Mouse (Mus musculus): Measurements from ENCODE around the gene Fbxl13. TPM values are rescaled to one million over a fixed set of nuclear protein-coding genes. Genes with fewer than 3 reads are reported as not detected.
A peak's percentile ranks its signal among the peaks of the same experiment; 100 is the strongest.

Gene Fbxl13
- total and polyA plus RNA-seq, 3 experiments: 0.14 to 0.30 (median 0.19) TPM

DNA sequence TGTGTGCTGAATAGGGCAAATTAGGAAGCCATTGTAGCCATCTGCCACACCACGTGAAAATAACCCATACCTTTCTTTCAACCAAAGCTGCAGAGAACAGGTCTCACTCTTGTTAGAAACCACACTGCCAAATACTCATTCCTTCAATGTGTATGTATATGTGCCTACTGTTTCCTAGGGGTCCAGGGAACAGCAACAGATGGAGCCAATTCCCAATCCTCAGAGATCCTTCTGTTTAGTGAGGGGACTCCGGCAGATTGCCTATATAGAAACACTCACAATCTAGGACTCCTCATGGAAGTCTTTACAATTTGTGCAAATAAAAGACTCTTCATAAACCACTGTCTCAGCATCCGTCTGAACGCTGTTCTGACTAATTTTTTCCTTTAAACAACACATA is 127.2 kb downstream of the Fbxl13 start:
- in situ Hi-C loops (cut with MboI; ENCODE audit: low pct_ligation_motif_present, low pct_unique_long_range_greater_than_20kb, low sequenced_read_pairs): no loop called here
- Histone ChIP-seq H3K4me1 (ENCODE audit: control insufficient read depth in 1 of 2, insufficient read depth in 2 of 2) (peaks cover 7 to 17% of the 10 kb centered on the region in 2 experiments), H3K4me3 (replicated peaks in 1 of 3; ENCODE audit: low read depth in 2 of 3, low read length in 2 of 3, poor library complexity in 1 of 3) (no peak overlapping the region), H3K27ac (ENCODE audit: insufficient read depth, low read depth) (no peak overlapping the region), H3K27me3 (replicated peaks) (no peaks in the 10 kb centered on the region), H3K36me3 (replicated peaks in 1 of 2; ENCODE audit: control insufficient read depth in 1 of 2, insufficient read depth in 1 of 2, low read length in 1 of 2) (no peaks in the 10 kb centered on the region), H3K9me3 (replicated peaks; ENCODE audit: low read length) (peaks cover 3% of the 10 kb centered on the region), H3K9ac (ENCODE audit: insufficient read depth, low read depth) (no peak overlapping the region), H3K4me2 (ENCODE audit: insufficient read depth, low read depth, poor library complexity, severe bottlenecking) (no peak overlapping the region), H3K79me2 (replicated peaks; ENCODE audit: control insufficient read depth, extremely low read depth, insufficient read depth, poor library complexity, severe bottlenecking) (no peaks in the 10 kb centered on the region)
- dilution Hi-C loops (cut with MboI; ENCODE audit: extremely low pct_ligation_motif_present, extremely low pct_unique_long_range_greater_than_20kb, low sequenced_read_pairs): no loop called here
- DNase-seq (ENCODE audit: extremely low read depth): no peak
- no peak for TF ChIP-seq CTCF (conservative IDR thresholded peaks at IDR 0.05 in 1 of 2, IDR thresholded peaks at IDR 0.05 in 1 of 2; ENCODE audit: low read depth in 2 of 2, low read length in 2 of 2)
- no peak for TF ChIP-seq ZNF384 (IDR thresholded peaks at IDR 0.05; ENCODE audit: low read depth, low read length)
- TF ChIP-seq CHD2 (IDR thresholded peaks at IDR 0.05; ENCODE audit: low read length): no peak
- no peak for TF ChIP-seq PAX5 (IDR thresholded peaks at IDR 0.05; ENCODE audit: low read length)
- no peak for TF ChIP-seq SIN3A (IDR thresholded peaks at IDR 0.05; ENCODE audit: low read length)
- TF ChIP-seq MYC (IDR thresholded peaks at IDR 0.05; ENCODE audit: low read depth, low read length): no peak
- no peak for TF ChIP-seq POLR2AphosphoS2 (IDR thresholded peaks at IDR 0.05; ENCODE audit: low read depth, low read length)
- no peak for TF ChIP-seq USF1 (IDR thresholded peaks at IDR 0.05; ENCODE audit: low read depth, low read length)
- TF ChIP-seq ZC3H11A (IDR thresholded peaks at IDR 0.05; ENCODE audit: low read depth, low read length): no peak
- no peak for TF ChIP-seq ZKSCAN1 (IDR thresholded peaks at IDR 0.05; ENCODE audit: borderline replicate concordance, low read depth, low read length)
- TF ChIP-seq RCOR1 (conservative IDR thresholded peaks at IDR 0.05; ENCODE audit: low read depth, low read length): no peak

DNA sequence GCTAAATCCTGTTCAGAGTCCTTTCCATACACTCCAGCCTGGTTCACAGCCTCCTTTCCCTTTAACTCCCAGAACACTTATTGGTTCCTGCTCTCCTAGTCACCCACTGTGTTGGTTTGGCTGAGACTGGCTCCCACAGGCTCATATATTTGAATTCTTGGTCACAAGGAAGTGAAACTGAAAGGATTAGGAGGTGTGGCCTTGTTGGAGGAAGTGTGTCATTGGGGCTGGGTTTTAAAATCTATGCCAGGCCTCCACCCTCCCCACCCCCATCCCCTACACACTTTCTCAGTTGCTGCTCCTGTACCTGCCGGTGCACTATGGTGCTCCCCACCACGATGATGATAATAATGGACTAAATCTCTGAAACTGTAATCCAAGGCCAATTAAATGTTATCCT is 127.9 kb downstream of the Fbxl13 start:
- no peak overlapping the region for H3K27ac ChIP-seq (ENCODE audit: insufficient read depth, low read depth)
- in situ Hi-C loops (cut with MboI; ENCODE audit: low pct_ligation_motif_present, low pct_unique_long_range_greater_than_20kb, low sequenced_read_pairs): no loop called here
- peak; percentile 85 for DNase-seq (ENCODE audit: extremely low read depth)
- H3K9me3 ChIP-seq (replicated peaks; ENCODE audit: low read length): peaks cover 3% of the 10 kb centered on the region
- no peak overlapping the region for H3K9ac ChIP-seq (ENCODE audit: insufficient read depth, low read depth)
- peak overlapping the region in 1 of 3 experiments; percentile 22 for H3K4me3 ChIP-seq (replicated peaks in 1 of 3; ENCODE audit: low read depth in 2 of 3, low read length in 2 of 3, poor library complexity in 1 of 3)
- H3K36me3 ChIP-seq (replicated peaks in 1 of 2; ENCODE audit: control insufficient read depth in 1 of 2, insufficient read depth in 1 of 2, low read length in 1 of 2): no peaks in the 10 kb centered on the region
- TF ChIP-seq IRF4 (IDR thresholded peaks at IDR 0.05; ENCODE audit: low read depth, low read length) (peak; percentile 87), POLR2AphosphoS2 (IDR thresholded peaks at IDR 0.05; ENCODE audit: low read depth, low read length) (no peak), ETS1 (conservative IDR thresholded peaks at IDR 0.05; ENCODE audit: low read depth, low read length) (peak; percentile 37; the same call in 1 of the 2 replicates), RAD21 (IDR thresholded peaks at IDR 0.05; ENCODE audit: low read depth, low read length) (no peak), TBP (conservative IDR thresholded peaks at IDR 0.05; ENCODE audit: low read depth, low read length) (peak; percentile 79; the same call in 1 of the 2 replicates), JUN (IDR thresholded peaks at IDR 0.05; ENCODE audit: insufficient read depth, low read depth, low read length) (no peak), BHLHE40 (IDR thresholded peaks at IDR 0.05; ENCODE audit: low read depth, low read length) (peak; percentile 12; the same call in 1 of the 2 replicates), ELF1 (IDR thresholded peaks at IDR 0.05; ENCODE audit: low read depth, low read length) (peak; percentile 60; the same call in 1 of the 2 replicates), CHD2 (IDR thresholded peaks at IDR 0.05; ENCODE audit: low read length) (peak; percentile 84), POLR2A (IDR thresholded peaks at IDR 0.05; ENCODE audit: low read depth, low read length) (peak; percentile 66), SMC3 (IDR thresholded peaks at IDR 0.05; ENCODE audit: low read depth, low read length) (no peak), HCFC1 (IDR thresholded peaks at IDR 0.05; ENCODE audit: low read depth, low read length) (peak; percentile 54; the same call in 1 of the 2 replicates), EP300 (IDR thresholded peaks at IDR 0.05; ENCODE audit: low read length) (0 out of 2 replicates have a peak, but pooled peaks have one; percentile 58), TCF12 (IDR thresholded peaks at IDR 0.05; ENCODE audit: low read depth, low read length) (no peak), MXI1 (IDR thresholded peaks at IDR 0.05; ENCODE audit: low read depth, low read length) (no peak)
- H3K4me1 ChIP-seq (ENCODE audit: control insufficient read depth in 1 of 2, insufficient read depth in 2 of 2): peaks cover 7 to 17% of the 10 kb centered on the region in 2 experiments
- dilution Hi-C loops (cut with MboI; ENCODE audit: extremely low pct_ligation_motif_present, extremely low pct_unique_long_range_greater_than_20kb, low sequenced_read_pairs): no loop called here
- no peaks in the 10 kb centered on the region for H3K27me3 ChIP-seq (replicated peaks)
- H3K79me2 ChIP-seq (replicated peaks; ENCODE audit: control insufficient read depth, extremely low read depth, insufficient read depth, poor library complexity, severe bottlenecking): no peaks in the 10 kb centered on the region
- H3K4me2 ChIP-seq (ENCODE audit: insufficient read depth, low read depth, poor library complexity, severe bottlenecking): peak overlapping the region; percentile 68; the same call in 1 of the 2 replicates

All from CH12.LX (cell line).